Mouse (Mus musculus) neural tube, embryonic 11.5 days (tissue): ENCODE data around the gene Cep104. TPM values are rescaled to one million over a fixed set of nuclear protein-coding genes. Genes with fewer than 3 reads are reported as not detected.
A peak's percentile ranks its signal among the peaks of the same experiment; 100 is the strongest.

ENCODE experiments used
- ATAC-seq: fragments of 200-750 bp; cut with Nextera tagmentation; 2 replicates; pipeline ENCODE4 v1.8.0; 2017; ENCODE audit warnings: moderate number of reproducible peaks, mild to moderate bottlenecking, moderate TSS enrichment, moderate library complexity; ENCODE audit not compliant: insufficient read depth, low FRiP score, low TSS enrichment
- DNase-seq: peaks from one replicate; pipeline ENCODE4 v3.0.0-alpha.2; 2015; ENCODE audit warnings: low spot score
- H3K27ac ChIP-seq: fragments of 300-500 bp; sonication (generic); 2 replicates; pipeline ENCODE4 v1.5.1; 2014; ENCODE audit warnings: low read depth, mild to moderate bottlenecking, low read length
- H3K27me3 ChIP-seq: fragments of 300-500 bp; sonication (generic); 2 replicates; pipeline ENCODE4 v1.6.1; 2014; ENCODE audit warnings: mild to moderate bottlenecking, low read length, mixed read lengths; ENCODE audit not compliant: control insufficient read depth, insufficient read depth
- H3K36me3 ChIP-seq: fragments of 300-500 bp; sonication (generic); 2 replicates; pipeline ENCODE4 v1.6.1; 2014; ENCODE audit warnings: mild to moderate bottlenecking, low read length, moderate library complexity, mixed read lengths; ENCODE audit not compliant: control insufficient read depth, insufficient read depth
- H3K4me1 ChIP-seq: fragments of 300-500 bp; sonication (generic); 2 replicates; pipeline ENCODE4 v1.6.1; 2014; ENCODE audit warnings: low read length, mixed read lengths; ENCODE audit not compliant: control insufficient read depth, insufficient read depth
- H3K4me2 ChIP-seq: fragments of 300-500 bp; sonication (generic); 2 replicates; pipeline ENCODE4 v1.6.1; 2014; ENCODE audit warnings: low read depth, mild to moderate bottlenecking, moderate library complexity
- H3K4me3 ChIP-seq: fragments of 300-500 bp; sonication (generic); 2 replicates; pipeline ENCODE4 v1.5.1; 2014; ENCODE audit warnings: low read depth, low read length
- H3K9ac ChIP-seq: fragments of 300-500 bp; sonication (generic); 2 replicates; pipeline ENCODE4 v1.6.1; 2014; ENCODE audit warnings: mild to moderate bottlenecking, low read length
- H3K9me3 ChIP-seq: fragments of 300-500 bp; sonication (generic); 2 replicates; pipeline ENCODE4 v1.6.1; 2016; ENCODE audit warnings: low read length; ENCODE audit not compliant: control insufficient read depth
- WGBS: fragments of 180-500 bp; shearing (Covaris S2); extraction: QIAGEN DNeasy Blood & Tissue Kit; methylation state at CpG from one replicate; pipeline ENCODE4 v1.1.7; 2014; 5-methylcytosine and 5-hydroxymethylcytosine counted together
- polyA plus RNA-seq: library from polyadenylated mRNA; unstranded; fragments of >200 nt; fragmentation: Nextera tagmentation; extraction: Ambion mirVana; gene quantifications from 2 replicates; pipeline ENCODE4 v1.2.1, GENCODE M21; 2014

Cep104 gene
- polyA plus RNA-seq, 1 experiment from 2014 or later, result 22.9 TPM

DNA sequence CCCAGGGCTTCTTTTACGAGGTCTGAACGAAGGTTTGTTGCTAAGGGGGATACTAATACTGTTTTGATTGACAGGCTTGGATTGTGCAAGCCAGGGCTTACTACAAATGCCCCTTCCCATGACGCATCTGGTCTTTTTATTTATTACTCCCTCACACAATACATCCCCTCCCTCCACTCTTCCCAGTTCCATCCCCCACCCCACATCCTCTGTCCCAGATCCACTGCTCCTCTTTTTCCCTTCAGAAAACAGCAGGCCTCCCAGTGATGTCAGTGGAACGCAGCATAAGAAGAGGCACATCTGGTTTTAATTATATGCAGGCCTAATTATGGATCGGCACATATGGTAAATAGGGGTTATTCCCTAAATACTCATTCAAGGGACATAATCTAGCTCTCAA, 23.3 kb upstream of the Cep104 start:
- no peaks in the 10 kb centered on the region for H3K27me3 ChIP-seq

DNA sequence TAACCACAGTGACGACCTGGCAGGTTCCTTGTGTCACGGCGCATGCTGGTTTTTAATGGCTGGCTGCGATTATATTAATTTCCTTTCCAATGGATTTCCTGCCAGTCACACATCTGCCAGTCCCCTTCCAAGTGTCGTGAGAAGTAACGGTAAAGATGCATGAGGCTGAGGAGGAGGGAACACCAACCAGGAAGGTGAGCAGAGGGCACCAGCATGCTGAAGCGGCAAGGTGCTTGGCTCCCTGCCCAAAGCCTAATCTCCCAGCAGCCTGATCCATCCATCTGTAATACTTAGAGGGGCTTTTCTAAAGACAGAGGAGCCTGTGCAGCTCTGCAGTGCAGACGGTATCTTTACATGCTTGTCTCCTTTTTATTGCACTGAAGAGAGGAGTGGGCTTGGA, 19.3 kb upstream of the Cep104 start:
- no peak for ATAC-seq
- 86% methylated on average over 8 of the region's 8 CpGs for WGBS
- peaks cover 3% of the 10 kb centered on the region; the same call in 1 of the 2 replicates for H3K36me3 ChIP-seq

More for the DNA sequence above, 23.3 kb upstream of the Cep104 start:
- Histone ChIP-seq H3K9me3 (no peaks in the 10 kb centered on the region), H3K27ac (no peak overlapping the region), H3K4me1 (no peaks in the 10 kb centered on the region; the same call in 1 of the 2 replicates), H3K4me3 (no peak overlapping the region), H3K9ac (no peak overlapping the region), H3K36me3 (no peaks in the 10 kb centered on the region), H3K4me2 (no peak overlapping the region)
- no peak for ATAC-seq
- no peak for DNase-seq
- 35% methylated on average over 5 of the region's 5 CpGs for WGBS

GRCm38 (mm10) chr4:153956569-153957405, 18.2 kb upstream of the Cep104 start, which contains the start of gene A430005L14Rik:
A430005L14Rik (plus strand) TSS chr4:153957237.
- peak within 1 kb of the TSS; percentile 81 for H3K4me3 ChIP-seq
- peak within 1 kb of the TSS; percentile 85 for H3K27ac ChIP-seq
- peak within 1 kb of the TSS; percentile 82 for H3K4me2 ChIP-seq
- H3K9me3 ChIP-seq, result no peaks in the 10 kb centered on the region
- peak within 1 kb of the TSS; percentile 92 for H3K9ac ChIP-seq
- peaks cover 9% of the 10 kb centered on the region; the same call in 1 of the 2 replicates for H3K36me3 ChIP-seq
- H3K4me1 ChIP-seq, result peaks cover 7% of the 10 kb centered on the region; the same call in 1 of the 2 replicates
- H3K27me3 ChIP-seq, result no peaks in the 10 kb centered on the region
- ATAC-seq, result peak; percentile 97
- WGBS, result 2% methylated on average over 60 of the region's 67 CpGs
- peak; percentile 98 for DNase-seq

More for the DNA sequence above, 19.3 kb upstream of the Cep104 start:
- Histone ChIP-seq H3K27ac (no peak overlapping the region), H3K9ac (no peak overlapping the region), H3K4me2 (no peak overlapping the region), H3K4me1 (peaks cover 7% of the 10 kb centered on the region), H3K4me3 (no peak overlapping the region), H3K9me3 (no peaks in the 10 kb centered on the region), H3K27me3 (no peaks in the 10 kb centered on the region)
- no peak for DNase-seq

DNA sequence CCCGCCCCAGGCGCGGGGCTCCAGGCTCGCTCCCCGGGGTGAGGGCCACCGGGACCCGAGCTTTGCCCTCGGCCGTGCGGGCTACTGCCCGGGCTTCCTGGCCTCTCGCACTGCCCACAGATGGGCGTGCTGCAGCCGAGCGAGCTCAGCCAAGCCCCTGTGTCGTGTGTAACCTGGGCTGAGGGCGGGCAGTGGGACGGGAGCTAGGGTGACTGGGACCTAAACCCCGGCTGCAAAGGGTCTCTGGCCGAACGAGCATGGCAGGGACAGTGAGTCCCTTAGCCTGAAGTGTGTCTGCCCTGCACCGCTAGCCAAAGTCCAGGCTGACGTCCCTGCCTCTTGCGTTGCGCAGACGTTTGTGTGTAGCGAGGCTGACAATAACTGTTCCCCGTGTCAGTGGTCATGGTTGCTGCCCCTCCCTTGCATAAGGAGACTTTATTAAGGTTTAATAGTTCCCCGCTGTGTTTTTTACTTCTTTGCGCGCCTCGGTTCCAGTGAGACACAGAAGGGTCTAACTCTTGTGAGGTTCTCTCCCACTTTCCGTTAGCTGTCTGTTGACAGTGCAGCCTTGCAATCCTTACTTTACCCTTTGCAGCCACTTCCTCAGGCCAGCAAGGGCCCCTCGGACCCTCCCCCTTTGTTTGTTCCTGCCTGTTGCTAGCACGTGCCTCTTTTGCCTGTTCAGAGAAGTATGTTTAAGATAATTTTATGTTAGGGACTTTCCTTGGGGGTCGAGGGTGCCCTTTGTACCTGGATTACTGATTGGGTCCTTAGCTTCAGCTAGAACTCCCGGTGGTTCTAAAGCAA, 17.3 kb upstream of the Cep104 start:
- WGBS, result under 1% methylated on average over 37 of the region's 37 CpGs
- DNase-seq (no peak), ATAC-seq (peak; percentile 62)
- H3K4me1 ChIP-seq, result peaks cover 7% of the 10 kb centered on the region; the same call in 1 of the 2 replicates
- peak overlapping the region; percentile 81 for H3K4me3 ChIP-seq
- peak overlapping the region; percentile 85 for H3K27ac ChIP-seq
- H3K36me3 ChIP-seq, result peaks cover 12% of the 10 kb centered on the region
- H3K9me3 ChIP-seq, result no peaks in the 10 kb centered on the region
- H3K27me3 ChIP-seq, result no peaks in the 10 kb centered on the region
- H3K4me2 ChIP-seq, result peak overlapping the region; percentile 82
- H3K9ac ChIP-seq, result peak overlapping the region; percentile 92

- peaks cover 7% of the 10 kb centered on the region; the same call in 1 of the 2 replicates for H3K4me1 ChIP-seq
- DNase-seq (no peak), ATAC-seq (no peak)
- H3K4me2 ChIP-seq, result no peak overlapping the region
- H3K4me3 ChIP-seq, result no peak overlapping the region
- H3K9me3 ChIP-seq, result no peaks in the 10 kb centered on the region
- no peaks in the 10 kb centered on the region for H3K27me3 ChIP-seq
- no peak overlapping the region for H3K27ac ChIP-seq
- H3K9ac ChIP-seq, result no peak overlapping the region
- peaks cover 12% of the 10 kb centered on the region for H3K36me3 ChIP-seq
- WGBS, result 90% methylated on average over 7 of the region's 7 CpGs
Measured at GRCm38 (mm10) chr4:153962631-153963030, 12.4 kb upstream of the Cep104 start.

GRCm38 (mm10) chr4:153966651-153967050, 8.3 kb upstream of the Cep104 start:
- Histone ChIP-seq H3K4me1 (no peaks in the 10 kb centered on the region), H3K4me2 (no peak overlapping the region), H3K9ac (no peak overlapping the region), H3K27ac (no peak overlapping the region), H3K27me3 (no peaks in the 10 kb centered on the region), H3K4me3 (no peak overlapping the region), H3K9me3 (no peaks in the 10 kb centered on the region), H3K36me3 (peaks cover 3% of the 10 kb centered on the region)
- 91% methylated on average over 5 of the region's 5 CpGs for WGBS
- no peak for DNase-seq
- ATAC-seq, result no peak

GRCm38 (mm10) chr4:153967556-153967955, 7.4 kb upstream of the Cep104 start:
- H3K4me3 ChIP-seq, result no peak overlapping the region
- ATAC-seq (no peak), DNase-seq (no peak)
- H3K4me1 ChIP-seq, result no peaks in the 10 kb centered on the region
- H3K4me2 ChIP-seq, result no peak overlapping the region
- H3K36me3 ChIP-seq, result no peaks in the 10 kb centered on the region; the same call in 1 of the 2 replicates
- no peak overlapping the region for H3K27ac ChIP-seq
- WGBS, result 87% methylated on average over 2 of the region's 2 CpGs
- H3K9ac ChIP-seq, result no peak overlapping the region
- H3K27me3 ChIP-seq, result no peaks in the 10 kb centered on the region
- H3K9me3 ChIP-seq, result no peaks in the 10 kb centered on the region

GRCm38 (mm10) chr4:153968063-153968462, 6.9 kb upstream of the Cep104 start:
- H3K36me3 ChIP-seq, result no peaks in the 10 kb centered on the region; the same call in 1 of the 2 replicates
- no peaks in the 10 kb centered on the region for H3K9me3 ChIP-seq
- no peak for DNase-seq
- ATAC-seq, result no peak
- no peak overlapping the region for H3K4me3 ChIP-seq
- H3K9ac ChIP-seq, result no peak overlapping the region
- H3K27ac ChIP-seq, result no peak overlapping the region
- H3K27me3 ChIP-seq, result no peaks in the 10 kb centered on the region
- 92% methylated on average over 2 of the region's 2 CpGs for WGBS
- no peak overlapping the region for H3K4me2 ChIP-seq
- no peaks in the 10 kb centered on the region for H3K4me1 ChIP-seq
